In the genomic region with DNA sequence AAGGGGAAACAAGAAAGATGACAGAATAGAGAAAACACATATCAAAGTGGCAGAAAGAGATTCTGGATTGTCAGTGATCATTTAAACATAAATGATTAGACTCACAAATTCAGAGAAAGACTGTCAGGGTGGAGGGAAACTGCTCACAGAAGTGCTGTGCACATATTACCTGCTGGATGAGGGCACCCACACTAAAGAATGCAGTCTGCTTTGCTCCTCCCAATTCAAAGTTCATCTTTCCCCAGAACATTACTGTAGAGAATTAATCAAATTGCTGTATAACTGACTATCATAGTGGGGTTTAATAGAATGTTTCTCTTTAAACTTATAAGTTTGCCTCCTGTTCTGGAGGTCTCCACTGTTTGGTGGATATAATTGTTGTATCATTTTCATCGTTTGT, we compare ENCODE assay signal across 26 mouse cellular contexts. TPM values are rescaled to one million over a fixed set of nuclear protein-coding genes. Genes with fewer than 3 reads are reported as not detected.
DNase-seq lines count a peak whose midpoint lies in the region; ATAC-seq and TF ChIP-seq lines count a peak whose summit lies in the region.
"Had no signal": no experiment of that assay in that cellular context is flagged by ENCODE, and none has a peak within 500 bp of the region (broad histone marks: within the 10 kb centered on the region; RNA-seq: fewer than 3 reads in every experiment).

No protein-coding gene starts in this region.

- no peak overlapping the region for H3K4me3 ChIP-seq in kidney, embryonic 15.5 days (replicated peaks)
- no peak overlapping the region for H3K4me3 ChIP-seq in intestine, postnatal 0 days (ENCODE audit: low read depth, low read length)
- H3K4me3 ChIP-seq: forebrain, embryonic 10.5 days; forebrain, embryonic 13.5 days; heart, embryonic 13.5 days had no signal

- 75% methylated on average over 1 of the region's 1 CpGs for WGBS in kidney, embryonic 15.5 days
- 75% methylated on average over 1 of the region's 1 CpGs for WGBS in intestine, postnatal 0 days

- no peak overlapping the region for H3K27ac ChIP-seq in kidney, embryonic 15.5 days
- H3K27ac ChIP-seq in intestine, postnatal 0 days (ENCODE audit: low read depth, low read length): no peak overlapping the region
- H3K27ac ChIP-seq: forebrain, embryonic 10.5 days; forebrain, embryonic 13.5 days; heart, embryonic 13.5 days; hindbrain, embryonic 14.5 days; hindbrain, postnatal 0 days had no signal

- no peak overlapping the region for H3K9ac ChIP-seq in kidney, embryonic 15.5 days
- no peak overlapping the region for H3K9ac ChIP-seq in intestine, postnatal 0 days (ENCODE audit: low read depth, low read length)
- H3K9ac ChIP-seq: forebrain, embryonic 13.5 days; heart, embryonic 13.5 days; hindbrain, embryonic 14.5 days had no signal

- DNase-seq in kidney, adult 18-20 months: peak; percentile 10
- DNase-seq in kidney, adult 9 months: peak; percentile 67
- DNase-seq in kidney, postnatal 14 days: peak; percentile 24
- DNase-seq in gastrocnemius, adult 18-20 months (ENCODE audit: low spot score): no peak
- DNase-seq: adrenal gland, postnatal 10 days; adrenal gland, postnatal 36 days; B cell, adult 2 months; cerebellum, adult 18-20 months; cerebellum, adult 9-10 months; cerebellum, postnatal 14 days; gastrocnemius, postnatal 25 days; heart, adult 18-20 months; heart, postnatal 14 days; heart, postnatal 4 days had no signal

- H3K36me3 ChIP-seq in kidney, embryonic 15.5 days: no peaks in the 10 kb centered on the region
- H3K36me3 ChIP-seq in intestine, postnatal 0 days (ENCODE audit: control insufficient read depth, insufficient read depth): no peaks in the 10 kb centered on the region
- H3K36me3 ChIP-seq: forebrain, embryonic 10.5 days; G1E; heart, embryonic 13.5 days had no signal

- no peaks in the 10 kb centered on the region for H3K9me3 ChIP-seq in kidney, embryonic 15.5 days (replicated peaks)
- no peaks in the 10 kb centered on the region for H3K9me3 ChIP-seq in intestine, postnatal 0 days (ENCODE audit: control insufficient read depth)
- H3K9me3 ChIP-seq: G1E had no signal

- no peak for TF ChIP-seq CTCF in intestine, postnatal 0 days (IDR thresholded peaks at IDR 0.05; ENCODE audit: low read depth)

- H3K4me1 ChIP-seq in kidney, embryonic 15.5 days: no peaks in the 10 kb centered on the region
- H3K4me1 ChIP-seq in intestine, postnatal 0 days (replicated peaks; ENCODE audit: control insufficient read depth, insufficient read depth, low read length): no peaks in the 10 kb centered on the region
- H3K4me1 ChIP-seq: forebrain, embryonic 10.5 days; forebrain, embryonic 13.5 days; heart, embryonic 13.5 days had no signal

- no peak for ATAC-seq in kidney, embryonic 15.5 days (replicated peaks; ENCODE audit: low FRiP score)
- no peak for ATAC-seq in intestine, postnatal 0 days
- ATAC-seq: forebrain, embryonic 13.5 days; forebrain, embryonic 16.5 days; hindbrain, postnatal 0 days; Patski had no signal

- no peak overlapping the region for H3K4me2 ChIP-seq in kidney, embryonic 15.5 days
- H3K4me2 ChIP-seq in intestine, postnatal 0 days (replicated peaks; ENCODE audit: low read depth): no peak overlapping the region
- H3K4me2 ChIP-seq: forebrain, embryonic 13.5 days; heart, embryonic 13.5 days; hindbrain, embryonic 14.5 days had no signal

- H3K27me3 ChIP-seq in kidney, embryonic 15.5 days: no peaks in the 10 kb centered on the region
- no peaks in the 10 kb centered on the region for H3K27me3 ChIP-seq in intestine, postnatal 0 days (replicated peaks; ENCODE audit: control insufficient read depth, insufficient read depth, low read length)
- H3K27me3 ChIP-seq: CH12.LX; forebrain, embryonic 13.5 days had no signal

RNA-seq across cellular contexts. Expression of gene Zcchc7, which starts 15.2 kb away (rescaled TPM):
- polyA plus RNA-seq in kidney, embryonic 15.5 days (2015; fragmentation: Nextera tagmentation; extraction: Ambion mirVana): 38.2 and 38.3 TPM in 2 replicates
- 10 to 100 TPM; 15.8 to 17.9 TPM for total RNA-seq in gastrocnemius, adult 18-20 months (2021)
- 39.5 and 52.7 TPM in 2 replicates for polyA plus RNA-seq in intestine, postnatal 0 days (2015; fragmentation: Nextera tagmentation; extraction: Ambion mirVana)

RNA-seq across cellular contexts. Expression of gene Pax5, which starts 30.2 kb away (rescaled TPM):
- polyA plus RNA-seq in kidney, embryonic 15.5 days (2015; fragmentation: Nextera tagmentation; extraction: Ambion mirVana): 0.01 TPM in 1 of 2 replicates, not detected in the other
- under 1 TPM in 1 of 2 experiments, not detected in 1; 0.02 TPM for total RNA-seq in gastrocnemius, adult 18-20 months (2021)
- 0.01 TPM in 1 of 2 replicates, not detected in the other for polyA plus RNA-seq in intestine, postnatal 0 days (2015; fragmentation: Nextera tagmentation; extraction: Ambion mirVana)
- total RNA-seq: gastrocnemius, adult 8-10 months had no signal
- polyA plus RNA-seq: G1E, Patski had no signal
